Mouse (Mus musculus) lung, postnatal 14 days (tissue): ENCODE results near the gene St8sia4.

Experiments
- DNase-seq: peaks from one replicate; pipeline ENCODE4 v3.0.0; 2021

St8sia4 gene

GRCm38 (mm10) chr1:95667435-95668252 is at the start of gene St8sia4:
TSS of gene St8sia4 (minus strand) at chr1:95667571.
- DNase-seq, result peak; percentile 84

- no peak for DNase-seq
These were observed 41.8 kb upstream of the St8sia4 start for GRCm38 (mm10) chr1:95709181-95709580.

- no peak for DNase-seq
These were observed 32.5 kb upstream of the St8sia4 start for GRCm38 (mm10) chr1:95699903-95700302.

GRCm38 (mm10) chr1:95674052-95674451 is 6.7 kb upstream of the St8sia4 start:
- no peak for DNase-seq

- no peak for DNase-seq
These were observed 958 bp upstream of the St8sia4 start for GRCm38 (mm10) chr1:95668253-95668805.

GRCm38 (mm10) chr1:95666541-95667320 is 640 bp downstream of the St8sia4 start:
- DNase-seq, result no peak

- DNase-seq, result peak; percentile 55
These were observed 1.4 kb downstream of the St8sia4 start for GRCm38 (mm10) chr1:95665951-95666484.

- no peak for DNase-seq
These were observed 2.2 kb downstream of the St8sia4 start for GRCm38 (mm10) chr1:95664969-95665702.

- no peak for DNase-seq
These were observed 3.0 kb downstream of the St8sia4 start for GRCm38 (mm10) chr1:95664321-95664825.

GRCm38 (mm10) chr1:95657051-95657668 is 10.2 kb downstream of the St8sia4 start:
- no peak for DNase-seq

- no peak for DNase-seq
These were observed 11.8 kb downstream of the St8sia4 start for GRCm38 (mm10) chr1:95655564-95655963.

GRCm38 (mm10) chr1:95653445-95653844 is 13.9 kb downstream of the St8sia4 start:
- no peak for DNase-seq

- DNase-seq, result no peak
These were observed 23.1 kb downstream of the St8sia4 start for GRCm38 (mm10) chr1:95644292-95644691.

- no peak for DNase-seq
These were observed 28.4 kb downstream of the St8sia4 start for GRCm38 (mm10) chr1:95639001-95639400.

- DNase-seq, result no peak
These were observed 43.0 kb downstream of the St8sia4 start for GRCm38 (mm10) chr1:95624376-95624775.

- DNase-seq, result no peak
These were observed 48.7 kb downstream of the St8sia4 start for GRCm38 (mm10) chr1:95618647-95619046.

GRCm38 (mm10) chr1:95618125-95618524 is 49.2 kb downstream of the St8sia4 start:
- DNase-seq, result no peak

GRCm38 (mm10) chr1:95610017-95610416 is 57.4 kb downstream of the St8sia4 start:
- no peak for DNase-seq

- DNase-seq, result no peak
These were observed 58.3 kb downstream of the St8sia4 start for GRCm38 (mm10) chr1:95609045-95609444.

- DNase-seq, result peak; percentile 5
These were observed 61.9 kb downstream of the St8sia4 start for GRCm38 (mm10) chr1:95605458-95605857.

GRCm38 (mm10) chr1:95598108-95598507 is 69.3 kb downstream of the St8sia4 start:
- DNase-seq, result no peak

- DNase-seq, result no peak
These were observed 70.5 kb downstream of the St8sia4 start for GRCm38 (mm10) chr1:95596825-95597224.
